Mouse (Mus musculus) hematopoietic stem cell, adult 5-6 weeks (primary cell): ENCODE results near the gene Rhno1. TPM values are rescaled to one million over a fixed set of nuclear protein-coding genes. Genes with fewer than 3 reads are reported as not detected.

ENCODE experiments used
- ATAC-seq, 2 experiments: fragments of 125-278 bp in 1 of 2; replicated peaks in 1 of 2; 2 replicates each; pipeline ENCODE4 v1.8.0; 2016 to 2017; ENCODE audit warnings: inconsistent platforms in 2 of 2, mild to moderate bottlenecking in 2 of 2, moderate number of reproducible peaks in 2 of 2, low read depth in 1 of 2, moderate TSS enrichment in 1 of 2; ENCODE audit not compliant: low FRiP score in 2 of 2, poor library complexity in 2 of 2, severe bottlenecking in 2 of 2, insufficient read depth in 1 of 2, low TSS enrichment in 1 of 2
- total RNA-seq: library from RNA; stranded (forward); fragments of 172-1452, 232-1000 nt; gene quantifications from 2 replicates; pipeline ENCODE4 v1.2.3, GENCODE M21; 2017

The Rhno1 gene
- total RNA-seq, 1 experiment from 2014 or later = 49.2 TPM

GRCm38 (mm10) chr6:128370040-128370439, 7.3 kb upstream of the Rhno1 start:
- no peak for ATAC-seq

- no peak for ATAC-seq
Measured at GRCm38 (mm10) chr6:128366466-128366865, 3.8 kb upstream of the Rhno1 start.

- ATAC-seq = no peak
Measured at GRCm38 (mm10) chr6:128364721-128365120, 2.0 kb upstream of the Rhno1 start.

GRCm38 (mm10) chr6:128363007-128363825, 505 bp upstream of the Rhno1 start:
- ATAC-seq = peak in 1 of 2 experiments; percentile 37; a peak in 1 of 4 replicates

- no peak for ATAC-seq
Measured at GRCm38 (mm10) chr6:128361901-128362300, 810 bp downstream of the Rhno1 start.

- no peak for ATAC-seq
Measured at GRCm38 (mm10) chr6:128358999-128359398, 3.7 kb downstream of the Rhno1 start.

GRCm38 (mm10) chr6:128355726-128356416, 6.8 kb downstream of the Rhno1 start, which contains the start of gene Tulp3:
Tulp3 (minus strand) TSS chr6:128355851.
- peak; percentile 96 to 97 for ATAC-seq

- no peak for ATAC-seq
Measured at GRCm38 (mm10) chr6:128355201-128355681, 7.5 kb downstream of the Rhno1 start.

GRCm38 (mm10) chr6:128354140-128354539, 8.6 kb downstream of the Rhno1 start:
- ATAC-seq = no peak

GRCm38 (mm10) chr6:128349711-128350110, 13.0 kb downstream of the Rhno1 start:
- peak in 1 of 2 experiments; percentile 37; a peak in 1 of 4 replicates for ATAC-seq

GRCm38 (mm10) chr6:128346782-128347181, 15.9 kb downstream of the Rhno1 start:
- no peak for ATAC-seq

GRCm38 (mm10) chr6:128345623-128346022, 17.1 kb downstream of the Rhno1 start:
- peak; percentile 86 to 91 for ATAC-seq

GRCm38 (mm10) chr6:128341956-128342723, 20.6 kb downstream of the Rhno1 start:
- ATAC-seq = no peak

GRCm38 (mm10) chr6:128338876-128339275, 23.8 kb downstream of the Rhno1 start:
- no peak for ATAC-seq

GRCm38 (mm10) chr6:128337467-128337866, 25.2 kb downstream of the Rhno1 start:
- ATAC-seq = no peak

- ATAC-seq = peak; percentile 78 to 85
Measured at GRCm38 (mm10) chr6:128334397-128335124, 28.1 kb downstream of the Rhno1 start.

- peak; percentile 46 to 66; a peak in 1 of 4 replicates for ATAC-seq
Measured at GRCm38 (mm10) chr6:128318317-128318716, 44.4 kb downstream of the Rhno1 start.
